Comparison of ENCODE assay signal across 27 mouse cellular contexts in genomic region chr9:56421991-56422390, GRCm38 (mm10). TPM values are rescaled to one million over a fixed set of nuclear protein-coding genes. Genes with fewer than 3 reads are reported as not detected.
DNase-seq lines count a peak whose midpoint lies in the region; ATAC-seq and TF ChIP-seq lines count a peak whose summit lies in the region.
"Had no signal": no experiment of that assay in that cellular context is flagged by ENCODE, and none has a peak within 500 bp of the region (broad histone marks: within the 10 kb centered on the region; RNA-seq: fewer than 3 reads in every experiment).

No protein-coding gene starts in this region.

- TF ChIP-seq CTCF in gastrocnemius, adult 2 months (IDR thresholded peaks at IDR 0.05), result no peak
- TF ChIP-seq CTCF in thymus, adult 2 months (IDR thresholded peaks at IDR 0.05; ENCODE audit: borderline replicate concordance, control insufficient read depth, extremely low read depth, insufficient read depth, low read length, poor library complexity), result no peak

- intact Hi-C loops in gastrocnemius, adult 2 months (cut with DNase I), result loop anchor here (5.0 kb wide), 1 partner anchor 35 kb away; no protein-coding TSS in a partner anchor

- H3K4me1 ChIP-seq in thymus, adult 2 months (replicated peaks; ENCODE audit: control insufficient read depth, insufficient read depth, low read length), result peaks cover 17% of the 10 kb centered on the region
- peaks cover 3% of the 10 kb centered on the region for H3K4me1 ChIP-seq in intestine, embryonic 16.5 days (ENCODE audit: control insufficient read depth, insufficient read depth, low read length)
- H3K4me1 ChIP-seq: stomach, embryonic 15.5 days had no signal

- H3K27me3 ChIP-seq in thymus, adult 2 months (ENCODE audit: control insufficient read depth, insufficient read depth, low read length), result no peaks in the 10 kb centered on the region
- no peaks in the 10 kb centered on the region for H3K27me3 ChIP-seq in intestine, embryonic 16.5 days (replicated peaks; ENCODE audit: control insufficient read depth, insufficient read depth, low read length)
- H3K27me3 ChIP-seq: embryonic facial prominence, embryonic 13.5 days; forebrain, embryonic 15.5 days; stomach, embryonic 15.5 days had no signal

- TF ChIP-seq POLR2A in thymus, adult 2 months (IDR thresholded peaks at IDR 0.05; ENCODE audit: control insufficient read depth, extremely low read depth, insufficient read depth, low read length, poor library complexity), result no peak

- 17% methylated on average over 5 of the region's 5 CpGs for WGBS in thymus, adult 2 months
- WGBS in intestine, embryonic 16.5 days, result 76% methylated on average over 5 of the region's 5 CpGs

- DNase-seq in gastrocnemius, adult 2 months, result no peak
- DNase-seq in gastrocnemius, postnatal 4 days (ENCODE audit: low spot score in 2 of 2), result no peak
- DNase-seq in thymus, adult 2 months, result peak; percentile 14
- DNase-seq in thymus, postnatal 10 days (ENCODE audit: low spot score in 2 of 2), result no peak
- DNase-seq in CD4-positive helper T cell, adult 2 months (ENCODE audit: low read depth, low spot score), result peak; percentile 60
- DNase-seq in naive thymus-derived CD4-positive, alpha-beta T cell, adult 2 months (ENCODE audit: low read depth), result peak; percentile 71
- DNase-seq: adrenal gland, postnatal 25 days; cerebellum, adult 18-20 months; cerebellum, postnatal 10 days; gastrocnemius, postnatal 36 days; heart, postnatal 14 days; kidney, adult 11 months; kidney, postnatal 25 days; liver; lung, embryonic 14.5 days; lung, postnatal 14 days; midbrain, embryonic 14.5 days; retina, postnatal 1 day; right cerebral cortex, postnatal 25 days had no signal

- no peak overlapping the region for H3K4me3 ChIP-seq in gastrocnemius, adult 2 months
- H3K4me3 ChIP-seq in thymus, adult 2 months (ENCODE audit: control insufficient read depth, insufficient read depth, low read length), result no peak overlapping the region
- no peak overlapping the region for H3K4me3 ChIP-seq in intestine, embryonic 16.5 days (ENCODE audit: low read length)
- H3K4me3 ChIP-seq: embryonic facial prominence, embryonic 13.5 days; forebrain, embryonic 10.5 days; forebrain, embryonic 15.5 days; hindbrain, embryonic 10.5 days; stomach, embryonic 15.5 days had no signal

- no peak overlapping the region for H3K4me2 ChIP-seq in intestine, embryonic 16.5 days (ENCODE audit: low read depth, low read length)
- H3K4me2 ChIP-seq: embryonic facial prominence, embryonic 13.5 days; forebrain, embryonic 15.5 days; lung, embryonic 14.5 days; stomach, embryonic 15.5 days had no signal

- H3K36me3 ChIP-seq in thymus, adult 2 months (ENCODE audit: control insufficient read depth, insufficient read depth, low read length), result no peaks in the 10 kb centered on the region
- H3K36me3 ChIP-seq in intestine, embryonic 16.5 days (ENCODE audit: control insufficient read depth, insufficient read depth, low read length), result no peaks in the 10 kb centered on the region
- H3K36me3 ChIP-seq: embryonic facial prominence, embryonic 13.5 days; forebrain, embryonic 15.5 days; hindbrain, embryonic 10.5 days; stomach, embryonic 15.5 days had no signal

- H3K9me3 ChIP-seq in intestine, embryonic 16.5 days (ENCODE audit: control insufficient read depth, low read length), result no peaks in the 10 kb centered on the region
- H3K9me3 ChIP-seq: embryonic facial prominence, embryonic 13.5 days; forebrain, embryonic 10.5 days; forebrain, embryonic 15.5 days; hindbrain, embryonic 10.5 days; stomach, embryonic 15.5 days had no signal

- peak overlapping the region; percentile 35; the same call in 1 of the 2 replicates for H3K27ac ChIP-seq in gastrocnemius, adult 2 months
- H3K27ac ChIP-seq in thymus, adult 2 months (ENCODE audit: control insufficient read depth, insufficient read depth, low read length), result no peak overlapping the region
- no peak overlapping the region for H3K27ac ChIP-seq in intestine, embryonic 16.5 days (ENCODE audit: low read length)
- H3K27ac ChIP-seq: embryonic facial prominence, embryonic 13.5 days; forebrain, embryonic 10.5 days; forebrain, embryonic 15.5 days; hindbrain, embryonic 10.5 days; hindbrain, postnatal 0 days; liver, embryonic 14.5 days; stomach, embryonic 15.5 days had no signal

- no peak overlapping the region for H3K9ac ChIP-seq in intestine, embryonic 16.5 days (ENCODE audit: low read depth, low read length)
- H3K9ac ChIP-seq: embryonic facial prominence, embryonic 13.5 days; forebrain, embryonic 15.5 days; liver, embryonic 14.5 days; lung, embryonic 14.5 days; stomach, embryonic 15.5 days had no signal

- no peak for ATAC-seq in intestine, embryonic 16.5 days
- ATAC-seq: forebrain, embryonic 15.5 days; hindbrain, postnatal 0 days had no signal

RNA-seq across cellular contexts. Expression of gene Hmg20a, which starts 3.6 kb away (rescaled TPM):
- 10 to 100 TPM; 14.7 to 14.8 TPM for total RNA-seq in gastrocnemius, adult 2 months (2021)
- total RNA-seq in gastrocnemius, postnatal 4 days (2021), result 10 to 100 TPM; 43.2 to 44.0 TPM
- polyA plus RNA-seq in thymus, adult 2 months (2012; rRNA removed), result 62.2 and 62.3 TPM in 2 replicates
- polyA plus RNA-seq in intestine, embryonic 16.5 days (2015; fragmentation: Nextera tagmentation; extraction: Ambion mirVana), result 38.1 and 38.4 TPM in 2 replicates

RNA-seq across cellular contexts. Expression of gene Peak1, which starts 4.1 kb away (rescaled TPM):
- 10 to 100 TPM; 10.8 to 18.2 TPM for total RNA-seq in gastrocnemius, adult 2 months (2021)
- total RNA-seq in gastrocnemius, postnatal 4 days (2021), result 10 to 100 TPM; 30.3 to 34.3 TPM
- 8.6 and 8.7 TPM in 2 replicates for polyA plus RNA-seq in thymus, adult 2 months (2012; rRNA removed)
- polyA plus RNA-seq in intestine, embryonic 16.5 days (2015; fragmentation: Nextera tagmentation; extraction: Ambion mirVana), result 7.8 and 9.4 TPM in 2 replicates

Comparison
In these comparisons a context has a peak if more than half of its experiments do, and no peak if none do; other contexts are left out.
1. DNase-seq: peak in thymus, adult 2 months (single experiment), CD4-positive helper T cell, adult 2 months (single experiment) and naive thymus-derived CD4-positive, alpha-beta T cell, adult 2 months (single experiment); none in gastrocnemius, adult 2 months (single experiment), gastrocnemius, postnatal 4 days (0 of 2) and thymus, postnatal 10 days (0 of 2).